Mouse (Mus musculus) kidney, adult 2 months (tissue): ENCODE data around the gene Psmg1.

Experiments used
- CTCF ChIP-seq: fragments of 200-500 bp; conservative IDR thresholded peaks from 2 replicates; pipeline ENCODE4 v1.5.1; 2011; ENCODE audit warnings: low read depth, mild to moderate bottlenecking, control low read depth, low read length, moderate library complexity, mixed read lengths; ENCODE audit not compliant: insufficient read depth, insufficient read length
- POLR2A ChIP-seq: fragments of 200-500 bp; IDR thresholded peaks from one replicate; pipeline ENCODE4 v1.6.1; 2011; ENCODE audit warnings: low read depth, low read length, control low read depth

DNA sequence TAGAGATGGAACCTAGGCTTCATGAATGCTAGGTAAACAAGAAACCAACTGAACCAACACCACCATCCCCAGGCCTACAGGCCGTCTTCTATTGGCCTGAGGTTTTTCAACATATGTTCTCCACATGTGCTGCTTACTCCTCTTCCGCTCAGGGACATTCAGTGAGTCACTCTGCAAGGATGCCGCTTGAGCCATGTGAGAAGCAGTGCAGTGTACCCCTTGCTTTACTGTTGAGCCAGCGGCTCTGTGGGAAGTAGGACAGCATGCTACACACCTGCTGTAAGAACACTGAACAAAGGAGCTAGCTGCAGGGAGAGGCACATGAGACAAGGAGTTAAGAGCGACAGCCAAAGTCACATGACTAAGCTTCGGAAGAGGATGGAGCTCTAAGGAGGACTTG lies 43.7 kb upstream of the Psmg1 start:
- no peak for TF ChIP-seq POLR2A
- TF ChIP-seq CTCF = no peak
